Mouse (Mus musculus): Measurements from ENCODE around the gene Hpf1. TPM values are rescaled to one million over a fixed set of nuclear protein-coding genes. Genes with fewer than 3 reads are reported as not detected.

The Hpf1 gene
- polyA plus RNA-seq, 1 experiment from 2014 or later: 75.8 TPM

DNA sequence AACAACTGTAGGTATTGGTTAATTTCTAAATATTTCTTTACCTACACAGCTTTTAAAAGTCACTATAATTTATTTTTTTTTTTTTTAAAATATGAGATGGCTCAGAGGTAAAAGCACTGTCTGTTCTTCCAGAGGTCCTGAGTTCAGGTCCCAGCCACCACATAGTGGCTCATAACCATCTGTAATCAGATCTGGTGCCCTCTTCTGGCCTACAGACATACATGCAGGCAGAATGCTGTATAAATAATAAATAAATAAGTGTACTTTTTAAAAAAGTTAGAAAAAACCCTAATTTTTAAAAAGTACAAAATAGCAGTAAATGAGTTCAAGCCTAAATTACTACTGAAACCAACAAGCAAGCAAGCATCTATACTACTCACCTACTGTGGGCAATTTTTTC, 43.4 kb downstream of the Hpf1 start:
- no peaks in the 10 kb centered on the region for H3K9me3 ChIP-seq (replicated peaks; ENCODE audit: control insufficient read depth, low read length)
- no peak overlapping the region for H3K4me2 ChIP-seq
- H3K4me3 ChIP-seq (ENCODE audit: low read depth, low read length): no peak overlapping the region
- H3K9ac ChIP-seq (ENCODE audit: low read depth, low read length): no peak overlapping the region
- H3K36me3 ChIP-seq (ENCODE audit: control insufficient read depth, insufficient read depth, low read length): no peaks in the 10 kb centered on the region; the same call in 1 of the 2 replicates
- H3K27ac ChIP-seq (ENCODE audit: low read depth, low read length): no peak overlapping the region
- no peaks in the 10 kb centered on the region for H3K27me3 ChIP-seq (ENCODE audit: control insufficient read depth, insufficient read depth, low read length)
- H3K4me1 ChIP-seq (ENCODE audit: control insufficient read depth, insufficient read depth, low read length): no peaks in the 10 kb centered on the region
- no peak for ATAC-seq (replicated peaks; ENCODE audit: insufficient number of reproducible peaks, low FRiP score, low TSS enrichment)

DNA sequence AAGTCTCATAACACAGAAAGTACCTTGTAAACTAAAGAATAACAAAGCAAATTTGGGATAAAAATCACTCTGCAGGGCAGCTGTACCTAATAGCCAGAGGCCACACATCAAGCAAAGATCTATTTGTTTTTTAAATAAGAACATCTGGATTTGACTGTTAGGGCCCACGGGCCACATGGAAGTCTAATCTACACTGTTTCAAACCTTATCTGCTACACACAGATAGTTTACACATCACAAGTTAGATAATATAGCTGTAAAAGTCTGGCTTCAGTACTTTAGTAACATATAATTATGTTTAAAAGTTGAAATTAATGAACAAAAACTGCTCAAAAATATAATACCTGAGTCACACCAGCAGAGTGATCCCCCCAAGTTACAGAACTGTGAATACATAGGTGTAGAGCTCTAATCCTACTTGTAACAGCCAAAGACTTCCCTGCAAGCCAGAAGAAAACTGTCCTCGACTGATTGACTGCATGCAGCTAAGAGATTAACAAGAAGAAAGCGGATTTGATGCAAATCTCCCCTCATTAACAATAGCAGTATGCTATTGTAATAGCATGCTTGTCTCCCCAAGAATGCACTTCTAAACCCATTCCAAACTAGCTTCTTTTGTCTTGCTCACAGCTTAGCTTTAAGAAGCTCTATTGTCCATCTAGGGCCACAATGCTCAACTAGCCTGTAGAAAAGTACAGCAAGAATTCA, 48.7 kb downstream of the Hpf1 start:
- Histone ChIP-seq H3K4me3 (ENCODE audit: low read depth, low read length) (no peak overlapping the region), H3K27ac (ENCODE audit: low read depth, low read length) (no peak overlapping the region)
- 43% methylated on average over 3 of the region's 3 CpGs for WGBS (ENCODE audit: insufficient replicate concordance)

DNA sequence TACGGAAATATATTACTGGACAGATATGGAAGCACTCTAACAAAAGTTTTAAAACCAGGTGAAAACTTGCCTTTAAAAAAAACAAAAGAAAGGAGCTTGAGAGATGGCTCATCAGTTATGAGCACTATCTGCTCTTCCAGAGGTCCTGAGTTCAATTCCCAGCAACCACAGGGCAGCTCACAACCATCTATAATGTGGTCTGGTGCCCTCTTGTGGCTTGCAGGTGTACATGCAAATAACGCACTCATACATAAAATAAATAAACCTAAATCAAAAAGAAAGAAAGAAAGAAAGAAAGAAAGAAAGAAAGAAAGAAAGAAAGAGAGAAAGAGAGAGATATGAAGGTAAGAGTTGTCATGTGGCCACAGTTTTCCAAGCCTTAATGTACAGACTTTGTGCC, 52.6 kb downstream of the Hpf1 start:
- Histone ChIP-seq H3K9ac (ENCODE audit: low read depth, low read length) (no peak overlapping the region), H3K9me3 (replicated peaks; ENCODE audit: control insufficient read depth, low read length) (no peaks in the 10 kb centered on the region), H3K4me3 (ENCODE audit: low read depth, low read length) (no peak overlapping the region), H3K36me3 (ENCODE audit: control insufficient read depth, insufficient read depth, low read length) (no peaks in the 10 kb centered on the region), H3K27ac (ENCODE audit: low read depth, low read length) (no peak overlapping the region), H3K27me3 (ENCODE audit: control insufficient read depth, insufficient read depth, low read length) (no peaks in the 10 kb centered on the region), H3K4me2 (no peak overlapping the region), H3K4me1 (ENCODE audit: control insufficient read depth, insufficient read depth, low read length) (no peaks in the 10 kb centered on the region)
- ATAC-seq (replicated peaks; ENCODE audit: insufficient number of reproducible peaks, low FRiP score, low TSS enrichment): no peak
- WGBS (ENCODE audit: insufficient replicate concordance): 95% methylated on average over 2 of the region's 2 CpGs

More for the DNA sequence above, 48.7 kb downstream of the Hpf1 start:
- H3K4me2 ChIP-seq: no peak overlapping the region
- H3K9ac ChIP-seq (ENCODE audit: low read depth, low read length): no peak overlapping the region
- H3K36me3 ChIP-seq (ENCODE audit: control insufficient read depth, insufficient read depth, low read length): no peaks in the 10 kb centered on the region; the same call in 1 of the 2 replicates
- ATAC-seq (replicated peaks; ENCODE audit: insufficient number of reproducible peaks, low FRiP score, low TSS enrichment): no peak
- no peaks in the 10 kb centered on the region for H3K27me3 ChIP-seq (ENCODE audit: control insufficient read depth, insufficient read depth, low read length)
- no peaks in the 10 kb centered on the region for H3K9me3 ChIP-seq (replicated peaks; ENCODE audit: control insufficient read depth, low read length)
- H3K4me1 ChIP-seq (ENCODE audit: control insufficient read depth, insufficient read depth, low read length): no peaks in the 10 kb centered on the region

GRCm38 (mm10) chr8:60947503-60947902, 57.3 kb downstream of the Hpf1 start:
- H3K27ac ChIP-seq (ENCODE audit: low read depth, low read length): no peak overlapping the region
- ATAC-seq (replicated peaks; ENCODE audit: insufficient number of reproducible peaks, low FRiP score, low TSS enrichment): no peak
- H3K9ac ChIP-seq (ENCODE audit: low read depth, low read length): no peak overlapping the region
- no peak overlapping the region for H3K4me3 ChIP-seq (ENCODE audit: low read depth, low read length)
- peaks cover 13% of the 10 kb centered on the region for H3K4me1 ChIP-seq (ENCODE audit: control insufficient read depth, insufficient read depth, low read length)
- no peaks in the 10 kb centered on the region for H3K9me3 ChIP-seq (replicated peaks; ENCODE audit: control insufficient read depth, low read length)
- no peak overlapping the region for H3K4me2 ChIP-seq
- no peaks in the 10 kb centered on the region for H3K36me3 ChIP-seq (ENCODE audit: control insufficient read depth, insufficient read depth, low read length)
- H3K27me3 ChIP-seq (ENCODE audit: control insufficient read depth, insufficient read depth, low read length): no peaks in the 10 kb centered on the region

GRCm38 (mm10) chr8:60949859-60950258, 59.6 kb downstream of the Hpf1 start:
- no peak for ATAC-seq (replicated peaks; ENCODE audit: insufficient number of reproducible peaks, low FRiP score, low TSS enrichment)
- H3K4me2 ChIP-seq: peak overlapping the region; percentile 1; the same call in 1 of the 2 replicates
- no peaks in the 10 kb centered on the region for H3K9me3 ChIP-seq (replicated peaks; ENCODE audit: control insufficient read depth, low read length)
- H3K9ac ChIP-seq (ENCODE audit: low read depth, low read length): no peak overlapping the region
- no peak overlapping the region for H3K27ac ChIP-seq (ENCODE audit: low read depth, low read length)
- no peaks in the 10 kb centered on the region for H3K27me3 ChIP-seq (ENCODE audit: control insufficient read depth, insufficient read depth, low read length)
- WGBS (ENCODE audit: insufficient replicate concordance): 36% methylated on average over 4 of the region's 4 CpGs
- no peak overlapping the region for H3K4me3 ChIP-seq (ENCODE audit: low read depth, low read length)
- no peaks in the 10 kb centered on the region for H3K36me3 ChIP-seq (ENCODE audit: control insufficient read depth, insufficient read depth, low read length)
- H3K4me1 ChIP-seq (ENCODE audit: control insufficient read depth, insufficient read depth, low read length): peaks cover 17% of the 10 kb centered on the region

DNA sequence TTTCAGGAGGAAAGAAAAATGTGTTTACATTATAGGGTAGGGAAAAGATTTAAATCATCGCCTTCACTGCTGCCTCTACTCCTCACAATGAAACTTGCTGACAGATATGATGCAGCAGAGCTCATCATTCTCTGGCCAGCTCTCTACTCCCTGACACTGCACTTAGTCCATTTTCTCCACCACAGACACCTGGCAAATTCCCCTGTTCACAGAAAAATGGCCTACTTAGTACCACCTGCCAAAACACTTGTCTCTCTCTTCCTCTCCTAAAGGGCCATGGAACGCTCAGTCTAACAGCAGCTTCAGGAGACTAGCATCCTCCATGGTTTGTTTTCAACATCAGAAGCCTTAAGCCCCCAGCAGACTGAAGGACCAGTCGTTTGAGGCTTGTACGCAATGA, 61.1 kb downstream of the Hpf1 start:
- Histone ChIP-seq H3K4me3 (ENCODE audit: low read depth, low read length) (no peak overlapping the region), H3K4me1 (ENCODE audit: control insufficient read depth, insufficient read depth, low read length) (peaks cover 17% of the 10 kb centered on the region), H3K27me3 (ENCODE audit: control insufficient read depth, insufficient read depth, low read length) (no peaks in the 10 kb centered on the region), H3K27ac (ENCODE audit: low read depth, low read length) (no peak overlapping the region), H3K4me2 (peak overlapping the region; percentile 24; the same call in 1 of the 2 replicates), H3K36me3 (ENCODE audit: control insufficient read depth, insufficient read depth, low read length) (no peaks in the 10 kb centered on the region), H3K9me3 (replicated peaks; ENCODE audit: control insufficient read depth, low read length) (no peaks in the 10 kb centered on the region), H3K9ac (ENCODE audit: low read depth, low read length) (no peak overlapping the region)
- WGBS (ENCODE audit: insufficient replicate concordance): 70% methylated on average over 4 of the region's 4 CpGs
- no peak for ATAC-seq (replicated peaks; ENCODE audit: insufficient number of reproducible peaks, low FRiP score, low TSS enrichment)

DNA sequence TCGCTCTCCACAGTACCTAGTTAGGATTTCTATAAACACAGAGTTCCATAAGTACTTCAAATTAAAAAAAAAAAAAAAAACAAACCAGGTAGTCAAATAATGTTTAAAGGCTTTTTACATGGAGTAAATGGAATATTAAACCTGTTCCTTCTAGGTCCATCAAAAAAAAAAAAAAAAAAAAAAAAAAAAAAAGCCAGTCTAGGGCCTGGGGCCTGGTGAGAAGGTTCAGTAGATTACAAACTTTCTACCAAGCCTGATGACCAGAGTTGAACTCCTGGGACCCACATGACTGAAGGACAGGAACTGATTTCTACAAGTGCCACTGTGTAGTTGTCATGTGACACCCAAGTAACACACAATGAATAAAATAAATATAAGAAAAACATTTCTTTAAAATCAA, 61.5 kb downstream of the Hpf1 start:
- peaks cover 17% of the 10 kb centered on the region for H3K4me1 ChIP-seq (ENCODE audit: control insufficient read depth, insufficient read depth, low read length)
- no peak overlapping the region for H3K4me2 ChIP-seq
- no peak overlapping the region for H3K4me3 ChIP-seq (ENCODE audit: low read depth, low read length)
- no peaks in the 10 kb centered on the region for H3K36me3 ChIP-seq (ENCODE audit: control insufficient read depth, insufficient read depth, low read length)
- H3K27me3 ChIP-seq (ENCODE audit: control insufficient read depth, insufficient read depth, low read length): no peaks in the 10 kb centered on the region
- H3K9ac ChIP-seq (ENCODE audit: low read depth, low read length): no peak overlapping the region
- WGBS (ENCODE audit: insufficient replicate concordance): 95% methylated on average over 1 of the region's 1 CpGs
- no peak overlapping the region for H3K27ac ChIP-seq (ENCODE audit: low read depth, low read length)
- no peaks in the 10 kb centered on the region for H3K9me3 ChIP-seq (replicated peaks; ENCODE audit: control insufficient read depth, low read length)
- ATAC-seq (replicated peaks; ENCODE audit: insufficient number of reproducible peaks, low FRiP score, low TSS enrichment): no peak

GRCm38 (mm10) chr8:60952803-60953202, 62.6 kb downstream of the Hpf1 start:
- H3K4me3 ChIP-seq (ENCODE audit: low read depth, low read length): no peak overlapping the region
- no peak overlapping the region for H3K9ac ChIP-seq (ENCODE audit: low read depth, low read length)

More at GRCm38 (mm10) chr8:60952803-60953202, 62.6 kb downstream of the Hpf1 start:
- Histone ChIP-seq H3K36me3 (ENCODE audit: control insufficient read depth, insufficient read depth, low read length) (no peaks in the 10 kb centered on the region), H3K4me2 (peak overlapping the region; percentile 40), H3K4me1 (ENCODE audit: control insufficient read depth, insufficient read depth, low read length) (peaks cover 19% of the 10 kb centered on the region), H3K27me3 (ENCODE audit: control insufficient read depth, insufficient read depth, low read length) (no peaks in the 10 kb centered on the region), H3K27ac (ENCODE audit: low read depth, low read length) (no peak overlapping the region), H3K9me3 (replicated peaks; ENCODE audit: control insufficient read depth, low read length) (no peaks in the 10 kb centered on the region)
- ATAC-seq (replicated peaks; ENCODE audit: insufficient number of reproducible peaks, low FRiP score, low TSS enrichment): no peak
- WGBS (ENCODE audit: insufficient replicate concordance): 55% methylated on average over 5 of the region's 5 CpGs
